Mouse (Mus musculus): Measurements from ENCODE around the gene Il25.
"Not testable (repeated sequence)": the region's sequence is repeated elsewhere in the genome, so short reads cannot be mapped to it uniquely, and the experiment has no call there.

GRCm38 (mm10) chr14:54959853-54960613 lies 27.5 kb downstream of the Il25 start:
- not testable (repeated sequence) for TF ChIP-seq CTCF, EP300 (IDR thresholded peaks at IDR 0.05; ENCODE audit: low read depth)

Measured in liver, embryonic 14.5 days (tissue).